Mouse (Mus musculus) E14TG2a.4 (cell line): ENCODE measurements around the gene Sft2d1.
A peak's percentile ranks its signal among the peaks of the same experiment; 100 is the strongest.

Experiments
- H3K27me3 ChIP-seq: 2 replicates; pipeline ENCODE4 v1.6.1; 2014; ENCODE audit warnings: low read length, control low read depth; ENCODE audit not compliant: insufficient read depth
- H3K36me3 ChIP-seq: 2 replicates; pipeline ENCODE4 v1.6.1; 2014; ENCODE audit warnings: low read length, control low read depth; ENCODE audit not compliant: insufficient read depth
- H3K4me1 ChIP-seq: replicated peaks from 2 replicates; pipeline ENCODE4 v1.6.1; 2014; ENCODE audit warnings: low read depth, low read length, control low read depth
- H3K4me3 ChIP-seq: replicated peaks from 2 replicates; pipeline ENCODE4 v1.5.1; 2014; ENCODE audit warnings: mild to moderate bottlenecking, low read length
- H3K9me3 ChIP-seq: 2 replicates; pipeline ENCODE4 v1.6.1; 2014; ENCODE audit warnings: low read length, control low read depth
- CTCF ChIP-seq: conservative IDR thresholded peaks from 2 replicates; pipeline ENCODE4 v1.5.1; 2014; ENCODE audit warnings: low read length
- NANOG ChIP-seq: IDR thresholded peaks from 2 replicates; pipeline ENCODE4 v1.6.1; 2014; ENCODE audit warnings: borderline replicate concordance, low read length, mixed read lengths
- POU5F1 ChIP-seq: IDR thresholded peaks from 2 replicates; pipeline ENCODE4 v1.6.1; 2014; ENCODE audit warnings: low read length, borderline replicate concordance

The Sft2d1 gene

DNA sequence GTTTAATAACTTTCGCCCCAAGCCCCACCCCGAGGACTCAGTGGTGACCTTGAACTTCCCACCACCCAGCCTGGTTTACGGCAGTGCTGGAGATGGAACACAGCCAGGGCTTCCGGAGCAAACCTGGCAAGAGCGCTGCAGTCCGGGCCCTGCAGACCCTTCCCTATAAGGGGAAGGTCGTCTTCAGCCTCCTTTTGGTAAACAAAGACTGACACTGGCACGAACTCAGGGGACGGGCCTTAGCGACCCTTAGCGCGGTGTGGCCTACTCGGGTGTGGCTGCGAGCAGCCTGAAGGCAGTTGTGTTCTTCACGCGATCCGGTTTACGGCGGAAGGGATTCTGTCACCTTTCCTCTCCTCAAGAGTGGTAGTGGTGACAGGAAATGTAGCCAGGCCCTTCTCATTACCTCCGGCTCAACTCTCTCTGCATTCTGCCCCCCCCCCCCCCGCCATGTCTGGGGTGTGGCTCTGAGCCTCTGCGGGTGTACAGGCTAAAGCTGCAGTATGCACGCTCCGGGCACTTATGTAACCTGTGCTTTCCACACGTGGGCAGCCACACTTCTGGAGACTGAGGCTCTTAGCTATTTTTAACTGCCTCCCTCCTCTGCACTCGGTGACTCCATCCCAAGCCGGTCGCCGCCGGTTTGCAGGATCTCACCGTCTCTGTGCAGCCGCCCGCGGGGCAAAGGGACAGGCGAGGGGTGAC is 27.9 kb upstream of the Sft2d1 start, which contains the start of gene Mpc1:
Gene Mpc1 (plus strand): TSS at position 84 of the 705 bp plus-strand sequence.
- Histone ChIP-seq H3K36me3 (no peaks in the 10 kb centered on the region), H3K9me3 (no peaks in the 10 kb centered on the region), H3K27me3 (no peaks in the 10 kb centered on the region), H3K4me1 (peaks cover 49% of the 10 kb centered on the region), H3K4me3 (peak within 1 kb of the TSS; percentile 95)
- TF ChIP-seq CTCF, result no peak
- TF ChIP-seq POU5F1, result no peak
- TF ChIP-seq NANOG, result no peak

DNA sequence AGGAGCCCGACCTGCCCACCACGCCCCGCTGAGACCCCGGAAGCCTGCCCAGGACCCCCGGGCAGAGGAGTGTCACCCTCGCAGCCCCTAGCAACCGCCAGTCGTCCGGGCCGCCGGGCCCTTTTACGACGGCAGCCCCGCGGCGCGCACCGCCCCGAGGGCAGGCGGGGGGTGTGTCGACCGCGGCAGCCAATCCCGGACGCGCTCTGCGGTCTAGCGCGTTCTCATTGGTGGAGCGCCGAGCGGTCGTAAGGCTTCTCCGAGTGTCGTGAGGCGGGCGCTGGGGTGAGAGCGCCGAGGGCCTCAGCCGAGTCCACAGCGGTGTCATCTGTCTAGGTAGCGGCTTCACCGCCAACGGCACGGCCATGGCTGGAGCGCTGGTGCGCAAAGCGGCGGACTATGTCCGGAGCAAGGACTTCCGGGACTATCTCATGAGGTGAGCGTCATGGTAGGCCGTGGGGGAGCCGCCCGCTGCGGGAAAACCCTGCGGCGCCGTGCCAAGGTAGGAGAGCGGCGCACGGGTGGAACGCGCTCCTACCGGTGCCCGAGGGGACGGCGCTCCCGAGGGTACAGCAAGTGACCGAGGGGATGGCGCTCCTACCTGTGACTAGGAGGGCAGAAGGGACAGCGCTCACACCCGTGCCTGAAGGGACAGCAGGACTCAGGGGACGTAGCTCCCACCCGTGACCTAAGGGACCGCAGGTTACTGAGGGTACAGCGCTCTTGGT is 27.2 kb upstream of the Sft2d1 start:
- TF ChIP-seq CTCF (no peak), POU5F1 (no peak), NANOG (no peak)
- no peaks in the 10 kb centered on the region for H3K27me3 ChIP-seq
- H3K9me3 ChIP-seq, result no peaks in the 10 kb centered on the region
- H3K4me3 ChIP-seq, result peak overlapping the region; percentile 95
- no peaks in the 10 kb centered on the region for H3K36me3 ChIP-seq
- H3K4me1 ChIP-seq, result peaks cover 51% of the 10 kb centered on the region

DNA sequence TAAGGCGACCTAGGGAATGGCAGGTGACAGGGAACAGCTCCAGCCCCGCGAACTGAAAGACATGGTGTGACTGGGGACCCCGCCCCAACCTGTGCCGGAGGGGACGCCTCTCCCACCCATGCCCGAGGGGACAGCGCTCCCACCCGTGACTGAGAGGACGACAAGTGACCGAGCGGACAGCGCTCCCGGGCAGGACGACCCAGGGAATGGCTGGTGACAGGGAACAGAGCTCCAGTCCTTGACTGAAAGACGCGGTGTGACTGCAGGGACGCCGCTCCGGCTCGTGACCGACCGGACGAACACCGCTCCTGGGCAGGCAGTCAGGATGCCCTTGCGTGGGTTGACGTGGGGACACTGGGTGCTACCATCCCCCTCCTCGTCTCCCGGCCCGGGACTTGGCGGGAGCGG is 26.6 kb upstream of the Sft2d1 start:
- no peaks in the 10 kb centered on the region for H3K36me3 ChIP-seq

DNA sequence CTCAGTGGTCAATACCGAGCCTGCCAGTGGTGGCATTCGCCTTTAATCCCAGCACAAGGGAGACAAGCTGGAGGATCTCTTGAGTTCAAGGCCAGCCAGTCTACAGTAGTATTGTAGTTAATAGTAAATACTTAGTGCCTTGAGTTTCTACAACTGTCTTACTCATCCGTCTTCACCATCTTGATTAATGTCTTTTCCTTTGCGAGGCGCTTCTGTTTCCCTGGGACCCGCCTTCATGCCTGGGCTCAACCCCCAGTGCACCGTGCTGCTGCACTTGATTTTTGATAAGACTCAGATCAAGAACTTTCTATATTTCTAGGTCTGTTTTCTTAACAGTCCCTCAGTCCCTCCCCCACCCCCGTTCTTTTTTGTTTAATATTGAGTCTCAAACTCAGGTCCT is 25.8 kb upstream of the Sft2d1 start:
- Histone ChIP-seq H3K36me3 (0 out of 2 replicates have a peak, but pooled peaks cover 4% of the 10 kb centered on the region), H3K4me3 (peak overlapping the region; percentile 95), H3K4me1 (peaks cover 45% of the 10 kb centered on the region), H3K27me3 (no peaks in the 10 kb centered on the region), H3K9me3 (no peaks in the 10 kb centered on the region)
- no peak for TF ChIP-seq NANOG
- no peak for TF ChIP-seq POU5F1
- no peak for TF ChIP-seq CTCF

More for the DNA sequence above, 26.6 kb upstream of the Sft2d1 start:
- TF ChIP-seq NANOG, result no peak
- no peak for TF ChIP-seq POU5F1
- TF ChIP-seq CTCF, result no peak
- Histone ChIP-seq H3K4me3 (peak overlapping the region; percentile 95), H3K9me3 (no peaks in the 10 kb centered on the region), H3K27me3 (no peaks in the 10 kb centered on the region), H3K4me1 (peaks cover 51% of the 10 kb centered on the region)

DNA sequence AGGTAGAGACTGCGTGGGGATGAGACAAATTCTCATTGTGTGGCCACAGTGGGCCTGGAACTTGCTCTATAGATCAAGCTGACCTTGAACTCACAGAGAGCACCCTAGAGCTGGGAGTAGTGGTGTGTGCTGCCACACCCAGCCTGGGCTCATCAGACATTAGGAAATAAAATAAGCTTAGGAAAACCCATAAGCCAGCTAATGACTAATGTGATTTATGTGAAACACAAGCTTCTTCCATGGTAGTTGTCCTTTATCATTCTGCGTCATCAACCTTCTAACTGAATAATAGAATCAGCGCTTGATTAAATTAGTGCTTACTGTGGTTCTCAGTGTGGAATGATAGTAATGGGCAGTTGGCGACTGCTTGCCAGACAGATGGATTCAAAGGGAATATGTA is 23.9 kb upstream of the Sft2d1 start:
- Histone ChIP-seq H3K36me3 (0 out of 2 replicates have a peak, but pooled peaks cover 7% of the 10 kb centered on the region), H3K27me3 (no peaks in the 10 kb centered on the region), H3K9me3 (no peaks in the 10 kb centered on the region), H3K4me3 (no peak overlapping the region), H3K4me1 (peaks cover 43% of the 10 kb centered on the region)
- no peak for TF ChIP-seq NANOG
- TF ChIP-seq POU5F1, result no peak
- TF ChIP-seq CTCF, result no peak

DNA sequence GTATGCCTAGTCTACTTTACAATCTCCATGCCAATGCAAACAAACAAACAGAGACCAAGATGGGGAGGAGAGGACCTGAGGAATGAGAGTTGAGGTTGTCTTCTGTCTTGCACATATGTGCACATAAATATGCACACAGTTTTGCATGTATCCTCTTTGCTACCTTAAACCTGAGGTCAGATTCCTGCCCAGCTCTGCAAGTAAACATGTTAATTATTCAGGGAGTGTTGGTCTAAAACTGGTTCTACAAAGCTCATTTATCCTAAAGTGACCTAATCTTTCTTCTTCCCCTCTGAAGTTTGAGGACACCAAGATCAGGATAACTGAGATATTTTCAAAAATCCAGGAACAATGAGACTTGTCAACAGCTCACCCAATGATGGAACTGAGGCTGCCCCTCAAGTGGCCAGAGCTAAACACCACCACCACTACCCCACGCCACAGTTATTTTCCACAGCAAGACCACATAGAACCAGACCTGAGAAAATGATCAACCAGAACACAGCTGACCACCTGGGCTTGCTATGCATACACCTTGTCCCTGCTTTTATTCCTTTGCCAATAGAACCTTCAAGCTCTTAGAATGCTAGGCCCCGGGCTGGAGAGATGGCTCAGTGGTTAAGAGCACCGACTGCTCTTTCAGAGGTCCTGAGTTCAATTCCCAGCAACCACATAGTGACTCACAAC is 20.8 kb upstream of the Sft2d1 start:
- peaks cover 7% of the 10 kb centered on the region; the same call in 1 of the 2 replicates for H3K36me3 ChIP-seq
- H3K27me3 ChIP-seq, result no peaks in the 10 kb centered on the region
- no peaks in the 10 kb centered on the region for H3K9me3 ChIP-seq
- TF ChIP-seq NANOG, result no peak
- TF ChIP-seq CTCF, result no peak
- no peak for TF ChIP-seq POU5F1
- H3K4me1 ChIP-seq, result peaks cover 23% of the 10 kb centered on the region
- H3K4me3 ChIP-seq, result no peak overlapping the region

DNA sequence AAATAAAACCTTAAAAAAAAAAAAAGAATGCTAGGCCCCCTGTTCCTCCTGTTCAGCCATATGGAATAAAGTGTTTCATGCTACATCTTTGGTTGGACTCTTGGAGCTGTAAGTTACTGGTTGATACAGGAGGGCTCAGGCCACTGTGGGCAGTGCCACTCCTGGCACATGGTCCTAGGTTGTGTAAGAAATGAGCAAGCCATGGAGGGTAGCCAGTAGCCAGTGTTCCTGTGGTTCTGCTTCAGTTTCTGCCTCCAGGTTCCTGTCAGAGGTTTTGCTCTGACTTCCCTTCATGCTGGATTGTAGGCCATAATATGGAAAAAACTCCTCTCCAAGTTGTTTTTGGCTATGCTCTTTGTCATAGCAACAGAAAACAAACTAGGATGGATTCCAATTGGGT is 20.2 kb upstream of the Sft2d1 start:
- Histone ChIP-seq H3K36me3 (peaks cover 7% of the 10 kb centered on the region; the same call in 1 of the 2 replicates), H3K9me3 (no peaks in the 10 kb centered on the region), H3K4me3 (no peak overlapping the region), H3K27me3 (no peaks in the 10 kb centered on the region), H3K4me1 (peaks cover 20% of the 10 kb centered on the region)
- TF ChIP-seq NANOG (no peak), POU5F1 (no peak), CTCF (no peak)

DNA sequence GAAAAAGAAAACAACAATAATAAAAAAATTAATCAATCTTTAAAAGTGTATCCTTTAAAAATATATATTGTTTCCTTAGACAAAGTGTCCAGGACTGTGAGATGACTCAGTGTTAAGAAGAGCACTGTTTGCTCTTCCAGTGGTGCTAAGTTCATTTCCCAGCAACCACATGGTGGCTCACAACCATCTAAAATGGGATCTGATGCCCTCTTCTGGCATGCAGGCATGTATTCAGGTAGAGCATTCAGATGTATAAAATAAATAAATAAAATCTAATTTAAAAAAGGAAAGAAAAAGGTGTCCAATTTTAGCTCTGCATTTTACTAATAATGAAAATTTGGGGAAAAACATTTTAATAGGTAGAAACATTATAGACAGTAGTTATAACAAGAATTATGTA is 15.1 kb upstream of the Sft2d1 start:
- Histone ChIP-seq H3K4me3 (no peak overlapping the region), H3K27me3 (no peaks in the 10 kb centered on the region), H3K4me1 (no peaks in the 10 kb centered on the region; the same call in 1 of the 2 replicates), H3K9me3 (no peaks in the 10 kb centered on the region), H3K36me3 (peaks cover 17% of the 10 kb centered on the region)
- no peak for TF ChIP-seq CTCF
- TF ChIP-seq POU5F1, result no peak
- TF ChIP-seq NANOG, result no peak
